Mouse (Mus musculus) erythroblast, adult 5-6 weeks (primary cell): ENCODE results near the gene Col4a1. TPM values are rescaled to one million over a fixed set of nuclear protein-coding genes. Genes with fewer than 3 reads are reported as not detected.

Source experiments
- ATAC-seq: replicated peaks from 2 replicates; pipeline ENCODE4 v1.8.0; 2016; ENCODE audit warnings: moderate number of reproducible peaks, mild to moderate bottlenecking, moderate TSS enrichment, inconsistent platforms; ENCODE audit not compliant: poor library complexity, low FRiP score, severe bottlenecking
- total RNA-seq, 2 experiments: library from RNA; stranded (forward) in 1 of 2; stranded (reverse) in 1 of 2; fragments of 150-400 nt in 1 of 2; fragments of 200-764, 138-1000 nt in 1 of 2; gene quantifications; 2 replicates each; pipeline versions ENCODE4 v1.2.3 to v1.2.4; 2015 to 2017; ENCODE audit warnings: low replicate concordance in 2 of 2

The Col4a1 gene
- total RNA-seq, 2 experiments from 2014 or later: 0.34 to 0.38 TPM

DNA sequence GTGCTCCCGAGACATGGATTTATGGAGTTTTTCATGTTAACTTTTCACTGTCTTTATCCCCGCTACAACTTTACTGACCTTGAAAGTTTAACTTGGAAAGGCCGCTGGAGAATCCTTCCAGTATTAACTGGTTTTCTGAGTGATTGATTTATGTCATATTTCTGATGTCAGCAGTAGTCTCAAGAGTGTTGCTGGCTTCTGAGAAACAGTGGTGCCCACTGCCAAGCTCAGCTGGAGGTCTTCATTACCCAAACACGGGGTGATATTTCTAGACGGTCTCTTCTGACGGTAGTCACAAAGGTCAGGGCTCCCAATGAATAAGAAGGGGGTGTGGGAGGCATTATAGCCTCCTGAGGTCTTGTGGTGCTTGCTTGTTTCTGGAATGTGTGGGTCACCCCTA lies 21.1 kb upstream of the Col4a1 start:
- ATAC-seq: no peak

DNA sequence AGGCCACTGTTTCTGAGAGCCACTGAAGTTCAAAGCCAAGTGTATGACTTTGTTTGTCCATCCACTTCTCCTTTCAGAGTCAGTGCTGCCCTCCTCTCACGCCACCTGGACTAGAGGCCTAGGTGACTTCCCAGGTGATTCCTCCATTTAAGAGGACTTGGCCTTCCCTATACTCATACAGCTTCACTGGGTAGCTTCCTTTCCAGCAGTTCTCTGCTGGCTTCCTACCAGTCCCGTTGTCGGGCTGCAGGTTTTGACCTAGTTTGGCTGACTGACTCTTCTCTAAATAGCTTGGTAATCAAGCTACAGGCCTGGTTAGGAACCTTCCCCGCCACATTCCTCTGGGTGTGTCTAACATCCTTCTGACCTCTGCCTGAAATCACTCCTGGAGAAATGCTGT lies 18.9 kb upstream of the Col4a1 start:
- ATAC-seq: no peak

DNA sequence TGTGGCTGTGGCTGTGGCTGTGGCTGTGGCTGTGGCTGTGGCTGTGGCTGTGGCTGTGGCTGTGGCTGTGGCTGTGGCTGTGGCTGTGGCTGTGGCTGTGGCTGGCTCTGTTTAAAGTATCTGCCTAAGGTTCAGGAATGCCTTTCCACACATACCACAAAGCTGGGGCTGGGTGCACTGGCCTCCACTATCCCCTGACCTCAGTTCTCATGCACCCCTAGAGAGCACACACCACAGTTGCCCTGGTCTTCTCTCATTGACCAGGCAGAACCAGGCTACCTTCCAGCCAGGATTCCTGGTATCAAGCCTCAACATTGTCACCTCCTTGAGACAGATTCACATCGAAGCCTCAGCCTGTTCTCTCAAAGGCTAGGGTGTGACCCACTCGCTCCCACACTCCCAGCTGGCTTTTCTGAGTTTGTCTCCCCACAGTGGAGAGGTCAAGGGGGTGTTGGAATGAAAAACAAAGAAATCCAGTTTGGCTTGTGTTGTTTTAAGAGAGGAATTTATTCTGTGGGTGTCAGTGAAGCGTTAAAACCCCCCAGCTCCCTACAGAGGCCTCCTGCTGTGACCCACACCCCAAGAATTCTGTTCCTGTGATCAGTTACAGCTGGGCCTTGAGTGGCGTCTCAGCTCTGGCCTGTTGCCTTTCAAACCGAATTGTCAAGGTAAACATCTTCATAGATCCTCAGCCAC lies 15.2 kb upstream of the Col4a1 start:
- no peak for ATAC-seq

DNA sequence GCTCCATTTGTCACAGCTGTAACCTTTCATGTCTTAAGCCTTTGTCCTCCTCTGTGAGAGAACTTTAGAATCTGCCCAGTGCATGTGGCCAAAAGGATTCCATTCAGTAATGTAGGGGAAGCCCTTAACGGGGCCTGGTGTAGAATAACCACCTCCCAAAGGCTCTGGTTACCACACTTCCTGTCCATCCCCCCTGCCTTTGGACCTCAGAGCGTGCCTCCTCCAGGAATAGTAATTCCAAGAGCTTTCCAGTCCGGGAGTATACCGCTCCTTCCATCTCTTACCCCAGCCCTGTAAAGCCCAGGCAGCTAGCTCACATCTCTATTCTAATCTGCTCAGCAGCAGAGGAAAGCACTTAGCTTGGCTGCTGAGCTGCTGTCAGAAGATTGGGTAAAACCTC lies 14.7 kb upstream of the Col4a1 start:
- no peak for ATAC-seq

DNA sequence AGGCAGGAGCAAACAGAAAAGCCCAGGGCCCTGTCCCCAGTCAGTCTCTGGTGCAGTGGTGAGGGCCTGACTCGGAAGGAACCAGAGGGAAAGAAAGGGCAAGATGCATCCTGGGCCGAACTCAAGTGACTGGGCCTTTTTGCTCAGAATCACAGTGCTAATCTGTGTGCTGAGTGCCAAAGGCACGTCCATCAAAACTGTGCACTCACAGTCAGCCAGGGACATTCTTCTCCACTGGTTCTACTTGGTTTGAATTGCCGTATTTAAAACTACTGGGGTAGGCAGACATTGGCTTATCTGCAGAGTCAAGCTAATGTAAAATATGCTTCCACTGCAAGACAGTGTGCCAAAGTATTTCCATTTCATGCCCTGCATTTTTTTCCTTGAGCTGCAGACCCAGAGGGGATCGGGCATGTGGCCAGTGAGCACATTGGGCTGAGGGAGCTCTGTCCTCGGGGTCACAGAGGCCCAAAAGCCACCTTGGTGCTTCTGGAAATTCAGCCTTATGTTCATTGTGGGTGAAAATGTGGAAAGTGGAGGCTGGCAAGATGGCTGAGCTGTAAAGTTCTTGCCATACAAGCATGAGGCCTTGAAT lies 12.3 kb upstream of the Col4a1 start:
- no peak for ATAC-seq

DNA sequence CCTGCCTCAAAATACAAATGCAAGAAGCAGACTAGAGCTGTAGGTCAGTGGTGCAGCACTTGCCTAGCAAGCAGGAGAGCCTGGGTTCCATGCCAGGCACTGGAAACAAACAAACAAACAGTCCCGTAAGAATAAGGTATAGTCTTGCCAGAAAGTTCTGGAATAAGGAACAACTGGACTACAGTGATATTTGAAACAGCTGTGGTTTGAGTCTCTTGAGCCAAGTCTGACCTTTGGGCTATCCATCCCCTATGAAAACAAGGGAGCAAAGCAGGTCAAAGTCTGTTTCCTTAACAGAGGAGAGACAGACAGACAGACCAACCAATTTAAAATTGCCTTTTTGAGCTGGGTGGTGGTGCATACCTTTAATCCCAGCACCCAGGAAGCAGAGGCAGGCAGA lies 11.1 kb upstream of the Col4a1 start:
- no peak for ATAC-seq

DNA sequence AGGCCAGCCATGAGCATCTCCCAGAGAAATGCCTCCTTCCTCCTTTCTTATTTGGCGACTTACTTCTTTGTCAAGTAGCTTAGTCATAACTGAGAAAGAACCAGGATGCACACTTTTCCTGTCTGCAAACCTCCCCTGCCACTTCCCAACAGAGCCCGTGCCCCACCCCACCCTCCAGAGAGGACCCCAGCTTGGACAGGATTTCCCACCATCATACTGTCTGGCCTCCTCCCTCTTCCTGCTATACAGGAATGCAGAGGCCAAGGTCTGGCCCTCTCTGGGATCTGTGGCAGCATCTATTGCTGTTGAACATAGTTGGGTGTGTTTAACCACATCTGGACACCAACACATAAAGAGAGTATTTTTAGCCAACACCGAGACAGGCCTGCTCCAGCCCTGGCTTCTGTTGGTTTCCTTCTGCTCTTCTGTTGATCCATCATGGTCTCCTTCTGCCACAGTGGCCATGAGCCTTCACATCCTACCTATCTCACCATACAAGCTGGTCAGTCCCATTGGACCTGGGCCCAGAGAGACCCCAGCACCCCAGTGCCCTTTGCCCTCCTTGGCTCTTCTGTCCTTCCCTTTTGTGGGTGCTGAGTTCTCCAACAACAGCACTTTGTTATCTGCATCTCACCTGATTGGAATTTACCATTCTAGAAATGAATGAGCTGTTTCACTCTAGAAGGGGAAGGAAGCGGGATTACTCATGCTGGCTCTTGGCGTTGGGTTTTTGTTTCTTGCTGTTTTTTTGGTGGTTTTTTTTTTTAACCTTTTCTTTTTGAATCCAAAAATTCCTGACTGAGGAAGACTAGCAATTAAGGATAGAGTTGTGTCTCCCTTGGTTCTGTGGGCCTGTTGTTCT lies 10.3 kb upstream of the Col4a1 start:
- no peak for ATAC-seq

DNA sequence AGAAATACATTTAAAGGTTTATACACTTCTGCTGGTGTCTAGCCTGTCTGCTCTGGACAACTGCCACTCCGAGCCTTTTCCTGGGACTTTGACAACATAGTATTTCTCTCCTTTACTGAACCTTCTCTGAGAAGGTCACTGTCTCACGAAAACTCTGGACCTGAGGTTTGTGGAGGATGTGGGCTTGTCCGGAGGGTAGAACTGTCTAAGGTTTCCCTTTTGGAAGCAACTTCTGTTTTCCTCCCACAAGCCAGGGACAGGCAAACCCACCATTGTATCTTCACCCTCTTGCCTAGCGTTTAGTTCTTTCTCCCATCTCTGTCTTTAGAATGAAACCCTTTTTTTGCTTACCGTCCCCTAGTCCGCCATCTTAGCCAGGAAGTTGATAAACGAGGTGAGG lies 9.2 kb upstream of the Col4a1 start:
- no peak for ATAC-seq

DNA sequence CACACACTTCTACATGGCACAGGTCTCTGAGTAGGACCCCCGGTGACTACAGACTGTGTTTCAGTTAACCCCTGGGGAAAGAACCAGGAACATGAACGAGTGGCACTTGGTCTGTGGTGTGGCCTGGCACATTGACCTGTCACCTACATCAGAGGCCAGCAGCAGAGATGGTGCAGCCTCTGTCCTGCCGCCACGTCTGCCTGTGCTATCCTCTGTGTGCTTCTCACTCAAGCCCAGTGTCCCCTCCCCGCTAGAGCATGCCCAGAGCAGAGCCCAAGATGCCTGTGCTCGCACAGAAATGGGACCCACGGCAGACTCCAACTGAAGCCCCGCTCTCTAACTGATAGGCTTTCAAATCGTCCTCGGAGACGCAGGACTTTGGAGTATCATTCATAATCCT lies 6.8 kb upstream of the Col4a1 start:
- ATAC-seq: no peak

DNA sequence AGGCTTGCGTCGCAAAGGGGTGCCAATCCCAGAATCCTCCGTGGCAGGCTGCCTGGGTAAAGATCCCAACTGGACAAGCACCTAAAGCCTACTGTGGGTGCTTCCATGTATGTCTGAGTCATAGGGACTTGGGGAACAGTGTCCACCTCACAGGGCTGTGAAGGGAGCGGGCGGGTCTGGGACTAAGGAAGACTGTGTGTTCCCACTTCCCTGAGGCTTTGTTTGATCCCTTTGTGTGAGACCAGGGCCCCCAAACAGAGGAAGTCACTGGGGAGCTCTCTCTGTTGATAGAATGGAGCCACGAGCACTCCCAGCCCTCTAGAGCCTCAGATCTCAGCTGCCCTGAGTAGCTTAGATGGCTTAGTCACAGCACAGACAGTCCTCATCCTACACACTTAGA lies 3.5 kb upstream of the Col4a1 start:
- ATAC-seq: no peak

DNA sequence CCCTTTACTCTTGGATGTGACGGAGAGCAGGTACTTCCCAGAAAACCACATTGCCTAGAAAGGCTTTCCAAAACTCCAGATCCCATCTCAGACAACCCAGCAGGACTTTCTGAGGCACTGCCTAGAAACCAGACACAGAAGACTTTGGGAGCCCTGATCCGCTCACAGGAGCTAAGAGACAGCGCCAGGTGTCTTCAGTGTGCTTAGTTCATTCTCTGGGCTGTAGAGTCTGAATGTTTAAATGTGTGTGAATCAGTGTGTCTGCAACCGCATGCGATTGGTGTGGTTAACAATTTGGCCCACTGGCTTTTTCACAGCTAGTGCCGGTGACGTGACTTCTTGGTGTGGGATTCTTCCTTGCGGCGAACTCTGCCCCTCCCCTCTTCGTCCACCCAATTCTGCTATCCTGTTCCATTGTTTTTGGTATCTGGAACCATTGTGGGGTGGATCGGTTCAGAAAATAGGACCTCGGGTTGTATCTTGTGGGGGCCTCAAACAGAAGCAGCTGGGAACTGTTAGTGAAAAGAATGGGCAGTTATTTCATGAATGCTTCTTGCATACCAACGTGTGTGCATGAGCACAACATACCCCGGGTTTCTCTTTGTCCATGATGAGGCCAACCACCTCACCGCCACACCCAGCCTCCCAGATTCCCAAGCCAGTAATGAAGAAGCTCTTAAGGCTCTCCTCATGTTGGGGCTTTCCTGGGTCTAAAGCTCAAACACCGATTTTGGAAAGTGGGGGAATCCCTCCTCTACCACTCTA lies 2.7 kb upstream of the Col4a1 start:
- ATAC-seq: no peak

DNA sequence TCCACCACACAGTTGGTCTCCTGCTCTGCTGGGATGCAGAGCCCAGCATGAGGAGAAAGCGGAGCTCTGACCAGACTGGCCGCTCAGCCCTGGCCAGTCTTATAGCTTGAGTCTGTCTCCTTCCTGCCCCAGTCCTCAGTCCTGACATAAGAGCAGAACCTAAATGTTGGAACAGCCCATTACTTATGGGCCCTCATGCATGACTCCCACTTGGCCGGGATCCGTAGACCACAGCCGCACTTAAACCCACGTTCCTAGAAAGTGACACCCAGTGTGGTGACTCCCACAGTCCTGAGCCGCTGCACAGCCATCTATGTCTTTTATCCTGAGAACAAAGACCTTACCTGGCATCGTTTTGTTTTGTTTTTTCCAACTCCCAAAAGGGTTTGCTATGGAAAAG lies 2.0 kb upstream of the Col4a1 start:
- ATAC-seq: no peak

DNA sequence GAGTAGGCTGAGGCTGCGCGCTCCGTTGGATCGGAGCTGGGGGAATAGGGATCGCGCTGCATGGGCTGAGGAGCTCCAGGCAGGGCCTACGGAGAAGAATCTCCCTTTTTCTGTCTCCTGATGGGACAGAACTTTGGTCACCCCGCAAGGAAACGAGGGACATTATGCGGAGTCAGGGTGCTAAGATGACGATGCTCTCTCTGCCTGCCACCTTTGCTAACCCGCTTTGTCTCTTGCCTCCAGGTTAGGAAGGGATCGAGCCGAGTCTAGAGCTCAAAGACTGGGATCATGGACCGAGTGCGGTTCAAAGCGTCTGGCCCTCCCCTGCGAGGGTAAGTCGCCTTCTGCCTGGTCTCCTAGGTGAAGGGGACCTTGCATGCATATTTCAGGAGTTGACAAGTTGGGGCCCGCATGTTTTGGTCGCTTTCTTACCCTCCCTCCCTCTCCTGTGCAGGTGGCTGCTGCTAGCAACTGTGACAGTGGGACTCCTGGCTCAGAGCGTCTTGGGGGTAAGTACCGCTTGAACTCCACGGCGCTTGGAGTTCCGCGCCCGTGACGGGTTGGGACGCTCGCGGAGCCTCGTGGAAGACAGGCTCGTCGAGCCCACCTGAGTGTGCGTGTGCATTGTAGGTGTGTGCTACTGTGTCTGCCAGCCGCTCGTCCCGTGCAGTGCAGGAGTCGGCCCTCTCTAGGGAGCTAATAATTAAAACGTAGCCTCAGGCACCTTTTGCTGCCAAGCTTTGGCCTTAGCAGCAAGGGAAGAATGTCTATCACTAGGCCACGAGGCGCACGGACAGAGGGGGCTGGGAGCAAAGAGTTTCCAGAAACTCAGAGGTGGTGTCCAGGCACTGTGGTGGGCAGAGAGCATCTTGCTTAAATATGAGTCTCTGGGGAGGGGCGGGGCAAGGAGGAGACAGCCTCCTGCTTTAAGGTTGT lies 818 bp upstream of the Col4a1 start:
- no peak for ATAC-seq

DNA sequence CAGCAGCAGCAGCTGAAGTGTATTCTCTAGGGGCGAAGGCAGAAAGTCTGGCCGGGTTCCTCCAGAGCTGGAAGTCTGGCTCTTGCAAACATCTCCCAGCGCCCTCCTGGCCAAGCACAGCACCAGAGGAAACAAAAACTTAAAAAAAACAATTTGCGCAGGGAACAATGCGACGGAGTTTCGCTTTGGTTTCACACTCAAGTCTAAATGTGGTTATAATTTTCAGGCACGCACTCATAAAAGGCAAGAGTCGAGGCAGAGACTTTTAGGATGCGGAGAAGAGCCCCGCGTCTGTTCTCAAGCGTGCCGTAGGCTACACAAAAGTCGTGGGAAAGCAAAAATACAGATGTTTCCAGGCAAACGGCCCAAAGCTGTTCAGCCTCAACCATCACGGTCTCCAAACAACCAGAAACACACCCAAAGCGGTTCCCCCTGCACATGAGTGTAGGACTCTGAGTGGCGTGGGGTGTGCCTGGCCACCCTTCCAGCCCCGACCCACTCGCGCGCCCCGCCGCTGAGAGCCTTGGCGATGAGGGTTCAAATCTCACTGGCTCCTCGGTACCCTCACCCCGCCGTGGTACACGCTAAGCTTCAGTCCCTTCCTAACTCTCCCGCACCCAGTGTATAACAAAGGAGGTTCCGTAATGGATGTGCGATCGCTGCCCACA lies 811 bp downstream of the Col4a1 start:
- ATAC-seq: no peak

DNA sequence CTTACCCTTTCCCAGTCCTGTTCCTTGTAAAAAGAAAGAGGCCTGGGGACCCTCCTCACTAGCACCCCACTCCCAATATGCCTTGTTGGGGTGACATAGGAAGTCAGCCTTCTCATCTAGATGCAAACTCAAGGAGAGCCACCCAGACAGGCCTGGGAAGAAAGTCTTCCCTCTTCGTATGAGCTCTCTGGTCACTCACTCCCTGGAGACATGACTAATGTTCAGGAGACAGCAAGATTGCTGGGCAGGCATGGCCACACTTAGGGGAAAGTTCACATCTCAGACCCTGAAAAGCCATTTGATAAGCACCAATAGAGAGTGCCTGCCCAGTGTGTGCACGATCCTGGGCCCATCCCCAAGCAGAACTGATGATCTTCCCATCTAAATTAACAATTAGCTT lies 2.6 kb downstream of the Col4a1 start:
- ATAC-seq: no peak

DNA sequence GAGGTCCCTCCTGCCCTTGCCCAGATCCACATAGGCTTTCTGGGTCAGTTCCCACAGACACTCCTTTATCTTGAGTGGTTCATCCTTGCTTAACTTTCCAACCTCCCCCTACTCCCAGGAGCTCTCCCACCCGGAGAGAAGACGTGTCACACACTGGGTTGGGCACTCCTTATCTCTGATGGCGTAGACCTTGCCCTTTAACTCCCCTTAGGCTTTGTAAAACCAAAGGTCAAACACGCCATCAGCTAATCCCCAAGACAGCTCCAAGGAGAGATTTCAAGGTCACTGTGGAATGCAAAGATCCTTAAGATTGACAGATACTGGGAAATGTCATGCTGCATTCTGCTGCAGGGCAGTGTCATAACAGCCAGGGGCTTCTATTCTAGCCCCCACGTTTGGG lies 3.4 kb downstream of the Col4a1 start:
- ATAC-seq: no peak

DNA sequence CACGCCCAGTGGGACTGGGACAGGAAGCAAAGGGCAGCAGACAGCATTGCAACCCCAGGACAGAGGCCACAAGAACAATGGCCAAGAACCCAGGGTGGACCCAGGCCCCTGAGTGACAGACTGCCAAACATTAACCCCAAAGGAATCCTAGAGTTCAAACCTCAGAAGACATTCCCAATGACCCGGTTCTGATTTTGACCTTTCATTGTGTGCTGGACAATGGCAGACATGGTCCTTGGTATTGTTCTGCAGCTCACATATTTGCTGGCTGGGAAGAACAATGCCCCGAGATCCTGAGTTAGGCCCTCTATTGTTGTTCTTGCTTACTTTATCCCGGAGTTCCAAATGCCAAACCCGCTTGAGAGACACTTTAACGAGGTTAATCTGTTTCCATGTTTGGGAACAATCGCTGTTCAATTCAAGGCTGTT lies 4.0 kb downstream of the Col4a1 start:
- no peak for ATAC-seq

DNA sequence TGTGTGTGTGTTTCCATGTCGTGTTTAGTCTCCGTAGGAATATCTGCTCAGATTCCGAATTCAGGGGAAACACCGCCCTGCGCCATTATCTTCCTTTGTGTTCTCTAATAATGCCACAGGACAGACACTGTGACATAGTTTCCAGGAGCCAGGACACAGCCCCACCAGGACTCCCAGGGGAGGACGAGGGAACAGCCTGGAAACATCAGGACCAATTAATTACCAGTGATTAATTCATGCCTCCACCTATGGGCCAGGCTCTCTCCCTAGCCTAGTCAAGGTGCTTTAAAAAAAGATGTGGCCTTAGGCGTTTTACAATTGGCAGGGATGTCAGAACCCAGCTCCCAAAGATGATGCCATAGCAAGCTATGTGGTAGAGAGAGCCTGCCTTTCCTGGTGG lies 5.2 kb downstream of the Col4a1 start:
- no peak for ATAC-seq

DNA sequence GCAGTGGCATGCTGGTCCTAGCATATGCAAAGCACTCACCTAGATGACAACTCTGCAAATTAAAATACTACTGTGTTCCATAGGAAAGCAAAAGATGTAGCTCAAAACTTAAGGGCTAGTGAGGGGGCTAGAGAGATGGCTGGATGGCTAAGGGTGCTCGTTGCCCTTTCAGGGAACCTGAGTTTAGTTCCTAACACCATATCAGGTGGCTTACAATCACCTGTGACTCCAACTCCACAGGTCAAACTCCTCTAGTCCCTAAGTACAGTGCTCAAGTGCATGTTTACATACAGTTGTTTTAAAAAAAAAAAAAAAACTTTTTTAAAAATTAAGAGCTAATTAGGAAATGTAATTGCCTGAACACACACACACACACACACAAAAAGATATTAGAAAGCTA lies 7.1 kb downstream of the Col4a1 start:
- no peak for ATAC-seq
